Mouse (Mus musculus) intestine, embryonic 15.5 days (tissue): Measurements from ENCODE around the gene Slc22a15. TPM values are rescaled to one million over a fixed set of nuclear protein-coding genes. Genes with fewer than 3 reads are reported as not detected.
A peak's percentile ranks its signal among the peaks of the same experiment; 100 is the strongest.

Source experiments
- ATAC-seq: fragments of 200-750 bp; cut with Nextera tagmentation; 2 replicates; pipeline ENCODE4 v1.8.0; 2017; ENCODE audit warnings: moderate TSS enrichment, moderate library complexity
- H3K27ac ChIP-seq: fragments of 300-500 bp; sonication (generic); 2 replicates; pipeline ENCODE4 v1.5.1; 2015; ENCODE audit warnings: mild to moderate bottlenecking, inconsistent platforms
- H3K27me3 ChIP-seq: fragments of 300-500 bp; sonication (generic); replicated peaks from 2 replicates; pipeline ENCODE4 v1.6.1; 2015; ENCODE audit warnings: inconsistent platforms
- H3K36me3 ChIP-seq: fragments of 300-500 bp; sonication (generic); 2 replicates; pipeline ENCODE4 v1.6.1; 2015; ENCODE audit warnings: inconsistent platforms
- H3K4me1 ChIP-seq: fragments of 300-500 bp; sonication (generic); replicated peaks from 2 replicates; pipeline ENCODE4 v1.6.1; 2015; ENCODE audit warnings: inconsistent platforms
- H3K4me2 ChIP-seq: fragments of 300-500 bp; sonication (generic); replicated peaks from 2 replicates; pipeline ENCODE4 v1.6.1; 2015; ENCODE audit warnings: mild to moderate bottlenecking, inconsistent platforms
- H3K4me3 ChIP-seq: fragments of 300-500 bp; sonication (generic); replicated peaks from 2 replicates; pipeline ENCODE4 v1.5.1; 2015; ENCODE audit warnings: inconsistent platforms
- H3K9ac ChIP-seq: fragments of 300-500 bp; sonication (generic); 2 replicates; pipeline ENCODE4 v1.6.1; 2015; ENCODE audit warnings: inconsistent platforms
- H3K9me3 ChIP-seq: fragments of 300-500 bp; sonication (generic); 2 replicates; pipeline ENCODE4 v1.6.1; 2016; ENCODE audit warnings: inconsistent platforms
- WGBS: fragments of 180-500 bp; shearing (Covaris S2); methylation state at CpG from one replicate; pipeline ENCODE4 v1.1.7; 2015; 5-methylcytosine and 5-hydroxymethylcytosine counted together
- polyA plus RNA-seq: library from polyadenylated mRNA; unstranded; fragments of >200 nt; fragmentation: Nextera tagmentation; extraction: Ambion mirVana; gene quantifications from 2 replicates; pipeline ENCODE4 v1.2.1, GENCODE M21; 2015

The Slc22a15 gene
- polyA plus RNA-seq, 1 experiment from 2014 or later: 6.5 TPM

DNA sequence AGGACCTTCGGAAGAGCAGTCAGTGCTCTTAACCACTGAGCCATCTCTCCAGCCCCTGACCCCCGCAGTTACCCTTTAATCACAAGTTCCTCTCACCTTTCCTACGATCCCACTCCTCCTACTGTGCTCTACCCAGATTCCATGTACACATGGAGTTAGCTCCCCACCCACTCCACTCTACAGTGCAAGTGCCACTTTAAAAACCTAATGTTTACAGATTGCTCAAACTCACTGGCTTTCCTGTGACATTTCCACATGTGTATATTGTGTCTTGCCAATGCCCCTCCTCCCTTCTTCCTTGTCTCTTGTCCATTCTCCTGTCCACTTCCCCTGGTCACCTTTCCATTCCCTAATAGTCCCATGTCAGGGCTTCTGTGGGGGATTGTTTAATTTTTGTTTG lies 15.6 kb upstream of the Slc22a15 start:
- no peaks in the 10 kb centered on the region for H3K9me3 ChIP-seq
- 79% methylated on average over 3 of the region's 3 CpGs for WGBS
- H3K4me1 ChIP-seq: no peaks in the 10 kb centered on the region
- no peak for ATAC-seq
- H3K4me3 ChIP-seq: no peak overlapping the region
- H3K27ac ChIP-seq: no peak overlapping the region
- no peak overlapping the region for H3K9ac ChIP-seq
- H3K4me2 ChIP-seq: no peak overlapping the region
- no peaks in the 10 kb centered on the region for H3K36me3 ChIP-seq
- H3K27me3 ChIP-seq: no peaks in the 10 kb centered on the region

DNA sequence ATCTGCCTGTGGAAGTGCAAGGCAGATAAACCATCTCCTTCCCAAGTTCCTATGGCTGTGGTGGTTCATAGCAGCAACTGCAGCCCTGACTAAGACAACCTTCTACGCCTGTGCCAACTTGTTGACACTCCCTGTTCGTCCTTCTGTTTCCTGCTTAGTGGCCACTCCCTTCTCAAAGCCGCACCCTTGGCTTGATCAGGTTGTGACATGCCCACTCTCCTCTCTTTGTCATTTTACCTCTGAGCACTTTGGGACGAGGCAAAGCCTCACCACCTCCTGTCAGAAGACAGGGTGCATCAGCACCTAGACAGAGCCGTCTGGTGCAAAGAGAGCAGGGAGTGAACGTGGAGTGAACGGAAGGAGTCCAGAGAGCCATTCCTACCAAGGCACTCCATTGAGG lies 14.9 kb upstream of the Slc22a15 start:
- H3K36me3 ChIP-seq: no peaks in the 10 kb centered on the region
- H3K9ac ChIP-seq: no peak overlapping the region
- 54% methylated on average over 7 of the region's 7 CpGs for WGBS
- H3K4me1 ChIP-seq: no peaks in the 10 kb centered on the region
- no peak overlapping the region for H3K4me2 ChIP-seq
- ATAC-seq: peak; percentile 80
- H3K27me3 ChIP-seq: no peaks in the 10 kb centered on the region
- H3K4me3 ChIP-seq: no peak overlapping the region
- no peak overlapping the region for H3K27ac ChIP-seq
- H3K9me3 ChIP-seq: no peaks in the 10 kb centered on the region

DNA sequence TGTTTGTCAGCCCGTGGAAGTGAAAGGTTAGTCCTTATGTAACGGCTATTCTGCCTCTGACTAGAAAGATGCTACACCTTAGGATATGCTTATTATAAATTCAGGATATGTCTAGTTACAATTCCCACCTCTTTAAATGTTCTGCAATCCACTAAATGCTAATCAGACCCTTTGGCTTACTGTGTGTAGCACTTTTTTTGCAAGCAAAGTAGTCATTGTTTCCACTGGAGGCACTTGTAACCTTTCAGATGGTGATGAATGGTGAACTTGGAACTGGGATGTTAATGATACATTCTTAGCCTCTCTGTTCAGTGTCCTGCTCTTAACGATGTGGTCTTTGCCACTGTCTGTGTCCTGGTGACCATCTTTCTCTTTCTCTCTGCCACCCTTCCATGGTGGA lies 12.1 kb upstream of the Slc22a15 start:
- ATAC-seq: no peak

DNA sequence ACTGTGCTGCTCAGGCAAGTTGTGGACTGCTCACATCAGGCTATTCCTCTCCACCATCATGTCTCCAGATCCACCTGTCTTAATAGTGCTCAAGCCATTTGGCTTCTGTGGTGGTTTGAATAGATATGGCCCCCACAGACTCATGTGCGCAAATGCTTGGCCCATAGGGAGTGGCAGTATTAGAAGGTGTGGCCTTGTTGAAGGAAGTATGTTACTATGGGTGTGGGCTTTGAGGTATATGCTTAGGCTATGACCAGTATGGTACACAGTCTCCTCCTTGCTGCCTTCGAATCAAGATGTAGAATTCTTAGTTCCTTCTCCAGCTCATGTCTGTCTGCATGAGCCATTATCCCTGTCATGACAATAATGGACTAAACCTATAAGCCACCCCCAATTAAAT lies 9.6 kb upstream of the Slc22a15 start:
- Histone ChIP-seq H3K27ac (no peak overlapping the region), H3K9me3 (no peaks in the 10 kb centered on the region), H3K36me3 (no peaks in the 10 kb centered on the region), H3K9ac (no peak overlapping the region), H3K4me1 (no peaks in the 10 kb centered on the region), H3K27me3 (no peaks in the 10 kb centered on the region), H3K4me2 (no peak overlapping the region), H3K4me3 (no peak overlapping the region)
- WGBS: 92% methylated on average over 2 of the region's 2 CpGs
- no peak for ATAC-seq

More for the DNA sequence above, 12.1 kb upstream of the Slc22a15 start:
- Histone ChIP-seq H3K27ac (no peak overlapping the region), H3K9me3 (no peaks in the 10 kb centered on the region), H3K9ac (no peak overlapping the region), H3K4me3 (no peak overlapping the region), H3K4me2 (no peak overlapping the region), H3K27me3 (no peaks in the 10 kb centered on the region), H3K4me1 (no peaks in the 10 kb centered on the region), H3K36me3 (no peaks in the 10 kb centered on the region)
- 73% methylated on average over 3 of the region's 3 CpGs for WGBS

DNA sequence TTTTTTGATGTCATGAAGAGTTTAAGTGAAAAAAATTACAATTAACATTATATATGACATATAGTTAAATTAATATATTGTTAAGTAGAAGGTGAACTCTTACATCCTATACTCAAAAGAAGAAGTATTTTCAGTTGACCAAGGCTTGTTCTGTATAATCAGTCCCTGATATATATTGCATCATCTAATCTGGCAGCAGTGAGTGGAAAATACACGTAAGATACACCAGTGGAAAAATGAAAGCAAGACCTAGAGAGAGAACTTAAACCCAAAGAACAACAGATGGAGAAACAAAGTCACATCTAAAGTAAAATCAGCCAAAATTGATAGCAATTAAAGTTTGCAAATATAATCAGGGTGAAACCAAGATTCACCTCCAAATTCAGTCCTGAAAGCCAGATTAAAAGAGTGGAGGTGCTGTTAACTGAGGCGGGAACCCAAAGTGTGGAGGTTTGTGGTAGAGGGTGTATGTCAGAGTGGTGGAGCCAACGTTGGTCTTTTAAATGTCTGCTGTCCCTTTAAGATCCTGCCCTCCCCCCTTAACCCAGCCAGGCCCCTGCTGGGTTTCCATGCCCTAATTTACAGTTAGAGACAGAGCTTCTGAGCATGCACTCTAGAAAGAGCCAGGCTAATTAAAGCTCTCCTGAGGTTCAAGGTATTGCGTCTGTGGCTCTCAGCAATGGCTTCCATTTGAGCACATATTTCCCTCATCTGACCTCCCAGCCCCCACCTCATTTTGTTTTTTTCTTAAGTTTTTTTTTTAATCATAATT lies 5.0 kb upstream of the Slc22a15 start:
- no peak overlapping the region for H3K9ac ChIP-seq
- no peaks in the 10 kb centered on the region for H3K27me3 ChIP-seq
- no peak overlapping the region for H3K4me2 ChIP-seq
- H3K27ac ChIP-seq: no peak overlapping the region
- no peak overlapping the region for H3K4me3 ChIP-seq
- no peak for ATAC-seq
- no peaks in the 10 kb centered on the region for H3K4me1 ChIP-seq
- WGBS: 54% methylated on average over 4 of the region's 4 CpGs
- no peaks in the 10 kb centered on the region for H3K36me3 ChIP-seq
- no peaks in the 10 kb centered on the region for H3K9me3 ChIP-seq

DNA sequence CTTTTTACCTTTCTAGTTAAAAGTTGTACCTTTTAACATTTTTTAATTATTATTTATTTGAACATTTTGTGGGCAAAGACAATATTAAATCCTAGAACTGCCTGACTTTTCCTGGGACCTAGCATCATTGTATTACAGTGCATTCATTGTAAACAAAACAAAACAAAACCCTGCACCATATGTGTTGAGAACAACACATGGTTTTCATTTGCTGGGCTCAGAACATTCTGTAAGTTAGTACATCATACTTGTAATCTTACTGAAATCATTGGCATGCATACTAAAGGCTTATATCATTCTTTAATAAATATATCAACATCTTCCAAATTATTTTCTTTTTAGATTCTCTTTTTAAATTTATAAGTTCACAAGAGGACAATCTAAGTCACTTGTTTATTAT lies 2.4 kb upstream of the Slc22a15 start:
- ATAC-seq: no peak
- H3K9ac ChIP-seq: no peak overlapping the region

DNA sequence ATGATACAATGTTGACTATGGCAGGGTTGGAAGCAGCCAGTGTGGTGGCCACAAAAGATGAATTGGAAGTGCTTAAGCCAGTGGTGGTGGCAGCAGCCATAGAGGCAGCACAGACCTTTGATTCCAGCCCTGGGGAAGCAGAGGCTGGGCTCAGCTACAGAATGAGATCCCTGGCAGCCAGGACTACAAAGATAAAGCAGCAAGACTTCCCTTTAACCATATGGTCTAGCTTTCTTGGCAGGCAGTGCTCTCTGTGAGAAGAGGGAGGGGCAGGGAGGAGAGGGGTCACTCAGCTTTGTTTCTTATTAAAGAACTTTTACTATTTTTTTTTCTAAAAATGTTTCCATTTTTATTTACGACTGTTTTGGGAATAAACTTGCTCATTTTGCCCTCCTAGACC lies 1.4 kb upstream of the Slc22a15 start:
- H3K9me3 ChIP-seq: no peaks in the 10 kb centered on the region
- H3K4me2 ChIP-seq: no peak overlapping the region
- H3K27me3 ChIP-seq: no peaks in the 10 kb centered on the region
- H3K27ac ChIP-seq: no peak overlapping the region
- H3K9ac ChIP-seq: no peak overlapping the region
- H3K4me1 ChIP-seq: no peaks in the 10 kb centered on the region; the same call in 1 of the 2 replicates
- H3K4me3 ChIP-seq: no peak overlapping the region
- WGBS: 74% methylated on average over 1 of the region's 1 CpGs
- H3K36me3 ChIP-seq: 0 out of 2 replicates have a peak, but pooled peaks cover 2% of the 10 kb centered on the region
- ATAC-seq: no peak

More for the DNA sequence above, 2.4 kb upstream of the Slc22a15 start:
- Histone ChIP-seq H3K27me3 (no peaks in the 10 kb centered on the region), H3K4me3 (no peak overlapping the region), H3K9me3 (no peaks in the 10 kb centered on the region), H3K27ac (no peak overlapping the region), H3K4me1 (no peaks in the 10 kb centered on the region; the same call in 1 of the 2 replicates), H3K36me3 (no peaks in the 10 kb centered on the region), H3K4me2 (no peak overlapping the region)

DNA sequence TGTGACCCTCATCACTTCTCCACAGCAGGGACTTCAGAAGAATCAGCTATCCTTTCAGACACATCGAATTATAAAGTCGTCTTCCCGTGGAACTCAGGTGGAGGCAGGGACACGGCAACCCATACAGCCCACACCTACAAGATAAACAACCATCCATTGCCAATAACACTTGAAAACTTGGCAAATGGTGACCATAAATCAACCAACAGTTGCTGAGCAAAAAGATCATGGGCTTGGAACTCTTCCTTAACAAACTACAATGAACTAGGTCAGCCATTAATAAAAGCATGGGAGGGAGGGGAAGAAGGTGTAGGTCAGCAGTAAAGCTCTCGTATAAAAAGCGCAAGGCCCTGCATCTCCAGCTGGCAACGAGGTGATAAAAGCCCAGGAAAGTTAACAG lies 1.9 kb downstream of the Slc22a15 start:
- no peak overlapping the region for H3K4me3 ChIP-seq
- H3K4me1 ChIP-seq: peaks cover 4% of the 10 kb centered on the region; the same call in 1 of the 2 replicates
- ATAC-seq: no peak
- no peaks in the 10 kb centered on the region for H3K27me3 ChIP-seq
- H3K4me2 ChIP-seq: peak overlapping the region; percentile 84; the same call in 1 of the 2 replicates
- H3K9me3 ChIP-seq: no peaks in the 10 kb centered on the region
- WGBS: 50% methylated on average over 7 of the region's 7 CpGs
- H3K36me3 ChIP-seq: 0 out of 2 replicates have a peak, but pooled peaks cover 2% of the 10 kb centered on the region
- no peak overlapping the region for H3K9ac ChIP-seq
- no peak overlapping the region for H3K27ac ChIP-seq

DNA sequence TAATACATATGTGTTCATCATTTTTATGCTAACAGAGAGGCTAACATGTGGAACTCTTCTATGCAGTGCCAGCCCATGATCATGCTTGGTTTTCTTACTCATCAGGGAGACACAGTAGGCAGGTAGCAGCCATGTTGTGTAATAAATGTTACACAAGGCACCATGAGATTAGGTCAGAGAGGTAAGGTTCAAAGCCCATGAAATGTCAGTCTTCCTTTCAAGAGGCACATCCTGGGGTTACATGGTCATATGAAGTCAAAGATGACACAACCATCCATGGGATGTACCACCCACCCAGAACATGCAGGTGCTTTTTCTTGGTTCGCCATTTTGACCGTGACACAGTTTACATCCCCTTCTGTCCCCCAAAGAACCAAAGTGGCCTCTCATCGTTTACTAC lies 5.7 kb downstream of the Slc22a15 start:
- no peak for ATAC-seq
- no peak overlapping the region for H3K4me2 ChIP-seq
- 90% methylated on average over 3 of the region's 3 CpGs for WGBS

DNA sequence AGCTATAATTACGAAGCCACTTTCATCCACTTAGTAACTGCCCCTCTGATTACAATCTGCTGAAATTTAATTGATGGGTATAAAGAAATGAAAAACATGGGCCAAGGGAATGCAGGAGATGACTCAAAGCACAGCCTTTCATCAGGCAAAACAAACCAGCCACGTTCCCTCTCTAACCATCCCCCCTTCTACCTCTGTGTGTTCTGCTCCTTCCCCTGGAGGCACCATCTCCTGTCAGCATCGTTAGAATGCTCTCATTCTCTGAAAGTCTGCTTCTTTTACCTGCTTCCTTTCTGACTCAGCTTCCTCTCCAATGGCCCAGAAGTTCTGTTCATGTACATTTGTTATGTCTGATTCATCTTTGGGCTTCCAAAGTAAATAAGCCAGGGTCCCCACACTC lies 6.6 kb downstream of the Slc22a15 start:
- Histone ChIP-seq H3K27ac (no peak overlapping the region), H3K36me3 (0 out of 2 replicates have a peak, but pooled peaks cover 5% of the 10 kb centered on the region), H3K4me1 (peaks cover 13% of the 10 kb centered on the region), H3K27me3 (no peaks in the 10 kb centered on the region), H3K9me3 (no peaks in the 10 kb centered on the region), H3K4me2 (no peak overlapping the region), H3K9ac (no peak overlapping the region), H3K4me3 (no peak overlapping the region)
- 37% methylated on average over 3 of the region's 3 CpGs for WGBS
- ATAC-seq: no peak

More for the DNA sequence above, 5.7 kb downstream of the Slc22a15 start:
- no peak overlapping the region for H3K9ac ChIP-seq
- no peaks in the 10 kb centered on the region for H3K9me3 ChIP-seq
- H3K4me3 ChIP-seq: no peak overlapping the region
- peaks cover 13% of the 10 kb centered on the region for H3K4me1 ChIP-seq
- no peak overlapping the region for H3K27ac ChIP-seq
- no peaks in the 10 kb centered on the region for H3K27me3 ChIP-seq
- 0 out of 2 replicates have a peak, but pooled peaks cover 5% of the 10 kb centered on the region for H3K36me3 ChIP-seq

DNA sequence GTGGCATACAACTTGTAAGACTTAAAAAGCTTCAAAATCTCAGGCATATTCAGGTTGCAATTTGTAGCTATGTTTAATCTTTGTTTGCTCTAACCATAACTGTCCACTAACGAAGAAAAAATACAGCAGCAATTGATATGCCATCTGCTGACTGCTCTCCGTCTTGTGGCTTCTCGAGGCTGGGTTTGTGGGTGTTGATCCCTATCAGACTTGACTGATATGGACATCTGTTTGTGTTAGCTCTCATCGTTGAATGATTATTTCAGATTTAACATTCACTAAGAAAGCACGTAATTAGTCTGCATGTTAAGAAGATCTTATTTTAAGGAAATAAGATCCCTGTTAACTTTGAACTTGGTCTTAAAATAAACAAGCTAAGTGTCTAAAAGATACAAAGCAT lies 7.7 kb downstream of the Slc22a15 start:
- WGBS: 69% methylated on average over 5 of the region's 5 CpGs
- Histone ChIP-seq H3K27ac (no peak overlapping the region), H3K36me3 (0 out of 2 replicates have a peak, but pooled peaks cover 5% of the 10 kb centered on the region), H3K9me3 (no peaks in the 10 kb centered on the region), H3K4me3 (no peak overlapping the region), H3K4me1 (peaks cover 13% of the 10 kb centered on the region), H3K9ac (no peak overlapping the region), H3K4me2 (no peak overlapping the region), H3K27me3 (no peaks in the 10 kb centered on the region)
- ATAC-seq: no peak

DNA sequence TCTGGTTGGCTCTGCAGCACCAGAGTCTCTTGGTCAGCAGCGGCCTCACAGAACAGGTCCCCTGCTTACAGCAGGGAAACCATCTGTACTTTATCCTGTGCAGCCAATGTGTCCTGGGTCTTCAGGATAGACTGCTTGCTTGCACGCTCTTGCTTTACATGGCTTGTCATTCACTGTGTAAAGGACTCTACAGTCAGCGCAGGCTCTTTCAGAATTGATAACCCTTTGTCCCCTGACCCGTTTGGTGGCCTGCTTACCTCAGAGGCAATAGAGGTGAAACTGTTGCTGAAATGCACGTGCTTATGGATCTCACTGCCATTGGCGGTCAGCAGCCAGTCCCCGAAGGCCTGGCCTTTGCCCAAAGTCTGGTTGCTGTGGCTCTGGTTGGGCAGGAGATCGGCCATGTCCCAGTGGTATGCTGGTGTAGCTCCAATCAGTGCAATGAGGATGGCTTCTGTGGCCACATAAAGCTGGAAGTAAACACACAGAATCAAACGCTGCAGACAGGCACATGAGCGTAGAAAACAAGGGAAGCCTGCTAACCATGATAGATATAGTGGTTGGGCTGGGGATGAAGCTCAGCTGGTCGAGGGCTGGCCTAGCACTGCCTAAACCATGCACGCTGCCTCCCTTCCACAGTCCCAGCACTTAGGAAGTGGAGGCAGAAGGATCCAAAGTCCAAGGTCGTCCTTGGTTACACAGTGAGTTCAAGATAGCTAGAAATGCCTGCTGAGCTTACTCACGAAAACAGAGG lies 9.0 kb downstream of the Slc22a15 start:
- no peak overlapping the region for H3K9ac ChIP-seq
- no peak overlapping the region for H3K4me3 ChIP-seq
- H3K27ac ChIP-seq: no peak overlapping the region
- H3K4me1 ChIP-seq: peaks cover 10% of the 10 kb centered on the region
- H3K9me3 ChIP-seq: no peaks in the 10 kb centered on the region
- peak; percentile 58; the same call in 1 of the 2 replicates for ATAC-seq
- WGBS: 66% methylated on average over 14 of the region's 14 CpGs
- 0 out of 2 replicates have a peak, but pooled peaks cover 3% of the 10 kb centered on the region for H3K36me3 ChIP-seq
- no peaks in the 10 kb centered on the region for H3K27me3 ChIP-seq
- H3K4me2 ChIP-seq: no peak overlapping the region
